Mouse (Mus musculus): ENCODE measurements around the gene Oaz3. TPM values are rescaled to one million over a fixed set of nuclear protein-coding genes. Genes with fewer than 3 reads are reported as not detected.
A peak's percentile ranks its signal among the peaks of the same experiment; 100 is the strongest.

Oaz3 gene
- total RNA-seq, 2 experiments from 2014 or later = not detected

GRCm38 (mm10) chr3:94463926-94464578, 20.3 kb upstream of the Oaz3 start:
- intact Hi-C loops (cut with DNase I) = loop anchor here (2.0 kb wide), 1 partner anchor 21 kb away; no protein-coding TSS in a partner anchor
- no peak for DNase-seq (ENCODE audit: low spot score in 2 of 2)

DNA sequence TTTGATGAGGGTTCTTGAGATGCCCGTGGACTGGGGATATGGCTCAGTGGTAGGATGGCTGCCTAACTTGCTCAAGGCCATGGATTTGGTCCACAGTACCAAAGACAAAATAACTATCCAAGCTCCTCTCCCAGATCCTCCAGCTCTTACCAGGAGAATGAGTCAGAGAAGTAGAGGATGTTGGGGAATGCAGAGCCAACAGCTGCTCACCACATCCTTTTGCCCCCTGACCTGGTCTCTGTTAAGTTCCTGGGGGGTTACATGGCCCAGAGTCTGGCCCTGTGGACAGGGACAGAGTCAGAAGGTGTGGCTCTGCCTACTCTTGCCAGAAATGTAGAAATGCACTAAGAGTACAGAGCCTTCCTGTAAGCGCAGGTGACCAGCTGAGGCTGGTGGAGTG, 16.1 kb upstream of the Oaz3 start:
- intact Hi-C loops (cut with DNase I) = no loop called here
- DNase-seq (ENCODE audit: low spot score in 2 of 2) = no peak

GRCm38 (mm10) chr3:94457055-94457454, 13.3 kb upstream of the Oaz3 start:
- intact Hi-C loops (cut with DNase I) = no loop called here
- DNase-seq (ENCODE audit: low spot score in 2 of 2) = no peak

DNA sequence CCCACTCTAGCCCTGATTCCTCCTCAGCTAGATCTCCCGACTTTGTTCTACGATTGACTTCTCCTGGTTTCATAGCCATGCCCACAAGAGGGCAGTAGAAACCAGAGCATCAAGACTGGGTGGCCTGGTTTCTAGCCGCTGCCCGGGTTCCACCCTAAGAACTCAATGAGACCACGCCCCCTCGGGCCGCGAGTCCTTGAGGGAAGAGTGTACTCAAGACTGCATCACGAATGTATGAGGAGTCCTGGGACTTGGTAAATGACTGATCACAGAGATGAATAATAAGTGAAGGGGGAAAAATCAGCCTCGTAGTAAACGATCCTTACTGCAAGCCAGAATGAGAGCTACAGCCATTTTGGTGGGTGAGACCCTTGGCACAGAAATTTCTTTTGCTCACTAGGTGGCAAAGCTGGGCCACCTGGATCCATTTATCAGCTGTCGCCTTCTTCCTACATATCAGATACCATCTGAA, 12.8 kb upstream of the Oaz3 start:
- intact Hi-C loops (cut with DNase I) = loop anchor here (1.0 kb wide), 1 partner anchor 46 kb away; no protein-coding TSS in a partner anchor
- peak; percentile 78 to 80 for DNase-seq (ENCODE audit: low spot score in 2 of 2)

- intact Hi-C loops (cut with DNase I) = loop anchor here (10.0 kb wide), 1 partner anchor 135 kb away; the partner anchor contains the start of gene Snx27
- DNase-seq (ENCODE audit: low spot score in 2 of 2) = no peak
These were observed 5.7 kb upstream of the Oaz3 start for GRCm38 (mm10) chr3:94449377-94449776.

GRCm38 (mm10) chr3:94442951-94443596, 641 bp downstream of the Oaz3 start, which contains the start of gene Mrpl9:
Gene Mrpl9, plus strand, starts transcription at chr3:94443318.
- DNase-seq (ENCODE audit: low spot score in 2 of 2) = peak; percentile 95
- intact Hi-C loops (cut with DNase I) = loop anchor here (2.0 to 10.0 kb wide), 2 partner anchors 76 to 142 kb away; partner anchors contain the start of gene Snx27

DNA sequence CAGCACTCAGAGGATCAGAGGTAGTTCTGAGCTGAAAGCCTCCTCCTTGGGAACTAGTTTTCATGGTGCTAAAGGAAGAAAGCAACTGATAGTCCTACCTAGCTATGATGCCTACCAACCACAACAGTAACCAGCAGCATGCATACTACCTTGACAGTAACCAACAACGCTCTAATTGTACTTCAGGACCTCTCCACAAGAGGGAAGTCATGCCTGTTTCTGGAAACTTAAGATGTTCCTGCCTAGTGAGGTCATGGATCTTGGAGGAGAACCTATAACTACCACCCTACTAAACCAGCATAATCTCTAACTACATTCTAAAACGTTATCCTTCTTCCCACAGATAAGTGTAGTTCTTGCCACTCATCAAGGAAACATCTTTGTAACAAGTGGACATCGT, 2.5 kb downstream of the Oaz3 start:
- DNase-seq (ENCODE audit: low spot score in 2 of 2) = no peak
- intact Hi-C loops (cut with DNase I) = loop anchor here (10.0 kb wide), 1 partner anchor 144 kb away; the partner anchor contains the start of gene Snx27

- intact Hi-C loops (cut with DNase I) = no loop called here
These were observed 7.3 kb downstream of the Oaz3 start for GRCm38 (mm10) chr3:94436420-94436819.

GRCm38 (mm10) chr3:94434305-94434704, 9.4 kb downstream of the Oaz3 start:
- intact Hi-C loops (cut with DNase I) = no loop called here
- no peak for DNase-seq (ENCODE audit: low spot score in 2 of 2)

More at GRCm38 (mm10) chr3:94436420-94436819, 7.3 kb downstream of the Oaz3 start:
- DNase-seq (ENCODE audit: low spot score in 2 of 2) = no peak

- intact Hi-C loops (cut with DNase I) = no loop called here
These were observed 12.7 kb downstream of the Oaz3 start for GRCm38 (mm10) chr3:94430980-94431379.

DNA sequence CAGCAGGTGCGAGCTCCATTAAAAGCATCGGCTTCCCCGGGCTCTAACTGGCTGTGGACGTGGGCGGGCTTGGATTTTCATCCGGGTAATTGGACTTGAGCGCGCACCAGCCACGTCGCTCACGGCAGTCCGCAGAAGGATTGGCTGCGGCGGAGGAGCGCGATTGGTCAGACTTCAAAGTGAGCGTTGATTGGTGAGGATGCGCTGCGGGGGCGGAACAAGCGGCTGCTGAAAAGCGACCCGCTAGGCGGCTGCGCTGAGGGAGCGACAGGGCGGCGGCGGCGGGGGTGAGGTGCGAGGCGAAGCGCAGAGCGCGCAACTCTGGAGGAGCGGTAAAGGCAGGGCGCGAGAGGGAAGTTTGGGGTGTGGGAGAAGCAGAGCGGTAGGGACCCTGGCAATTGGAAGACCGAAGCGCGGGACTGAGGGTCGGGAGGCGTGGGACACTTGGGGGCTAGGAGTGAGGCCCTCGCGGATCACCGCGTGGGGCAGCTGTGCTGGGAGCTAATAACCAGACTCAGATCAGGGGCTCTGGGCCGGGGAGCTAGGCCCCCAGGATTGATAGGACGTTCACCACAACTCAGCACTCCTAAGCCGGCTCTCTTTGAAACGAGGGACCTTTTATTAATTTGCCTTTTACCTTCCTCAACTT, 30.6 kb downstream of the Oaz3 start, which contains the start of gene Tdrkh:
Gene Tdrkh (plus strand): TSS at position 243 of the 649 bp plus-strand sequence.
- intact Hi-C loops (cut with DNase I) = loop anchor here (5.0 kb wide), 1 partner anchor 46 kb away; no protein-coding TSS in a partner anchor
- DNase-seq (ENCODE audit: low spot score in 2 of 2) = peak; percentile 97 to 98

More at GRCm38 (mm10) chr3:94430980-94431379, 12.7 kb downstream of the Oaz3 start:
- DNase-seq (ENCODE audit: low spot score in 2 of 2) = no peak

DNA sequence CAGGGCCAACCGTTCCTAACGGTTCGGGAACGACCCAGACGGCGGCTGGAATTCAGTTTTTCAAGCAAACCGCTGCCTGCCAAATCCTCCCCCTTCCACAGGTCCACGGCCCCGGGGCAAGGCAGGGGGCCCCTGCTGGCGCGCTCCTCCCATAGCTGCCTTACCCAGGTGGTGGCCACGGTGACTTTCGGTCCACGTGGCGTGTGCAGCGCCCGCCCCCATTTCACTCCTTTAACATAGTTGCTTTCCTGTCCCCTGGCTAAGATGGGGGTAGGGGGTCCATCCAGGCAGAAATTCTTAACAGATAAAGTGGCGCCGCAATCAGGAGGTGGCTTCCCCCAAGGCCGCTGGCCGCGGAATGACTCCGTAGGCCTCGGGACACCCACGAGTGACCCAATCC, 31.2 kb downstream of the Oaz3 start:
- intact Hi-C loops (cut with DNase I) = loop anchor here (5.0 kb wide), 1 partner anchor 45 kb away; no protein-coding TSS in a partner anchor

GRCm38 (mm10) chr3:94405561-94405960, 38.2 kb downstream of the Oaz3 start:
- no peak for DNase-seq (ENCODE audit: low spot score in 2 of 2)
- intact Hi-C loops (cut with DNase I) = no loop called here

More for the DNA sequence above, 31.2 kb downstream of the Oaz3 start:
- no peak for DNase-seq (ENCODE audit: low spot score in 2 of 2)

GRCm38 (mm10) chr3:94404366-94405054, 39.2 kb downstream of the Oaz3 start:
- intact Hi-C loops (cut with DNase I) = no loop called here
- DNase-seq (ENCODE audit: low spot score in 2 of 2) = peak; percentile 35 to 40

GRCm38 (mm10) chr3:94402451-94402850, 41.3 kb downstream of the Oaz3 start:
- no peak for DNase-seq (ENCODE audit: low spot score in 2 of 2)

DNA sequence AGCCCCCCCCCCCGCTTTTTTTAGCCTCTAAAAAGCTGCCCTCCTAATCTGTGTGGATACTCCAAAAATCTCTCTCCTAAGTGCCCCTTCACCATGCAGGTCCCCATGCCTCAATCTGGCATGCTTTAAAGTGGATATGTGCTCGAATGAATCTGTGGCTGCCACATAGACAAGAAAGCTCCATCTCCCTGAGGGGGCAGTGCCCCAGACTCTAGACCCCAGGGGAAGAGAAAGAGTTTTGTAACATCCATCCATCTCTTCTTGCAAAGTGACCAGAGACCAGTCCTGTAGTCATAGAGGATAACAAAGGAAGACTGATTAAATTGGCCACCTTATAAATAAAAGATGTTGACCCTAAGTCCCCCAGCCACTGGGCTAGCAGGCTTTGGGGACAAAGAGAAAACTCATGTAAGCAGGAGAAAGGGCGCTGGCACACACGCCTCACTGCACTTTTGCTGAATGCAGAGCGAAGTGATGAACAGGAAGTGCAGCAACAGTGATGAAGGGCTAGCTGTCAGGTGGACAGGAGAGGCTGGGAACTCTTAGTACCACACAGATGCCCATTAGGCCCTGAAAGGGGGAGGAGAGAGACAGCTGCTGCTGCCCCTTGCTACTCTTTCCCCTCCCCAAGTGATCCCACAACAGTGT, 43.9 kb downstream of the Oaz3 start:
- DNase-seq (ENCODE audit: low spot score in 2 of 2) = no peak
- intact Hi-C loops (cut with DNase I) = no loop called here

More at GRCm38 (mm10) chr3:94402451-94402850, 41.3 kb downstream of the Oaz3 start:
- intact Hi-C loops (cut with DNase I) = no loop called here

- DNase-seq (ENCODE audit: low spot score in 2 of 2) = peak in 1 of 2 experiments; percentile 21
- intact Hi-C loops (cut with DNase I) = no loop called here
These were observed 44.7 kb downstream of the Oaz3 start for GRCm38 (mm10) chr3:94398943-94399481.

DNA sequence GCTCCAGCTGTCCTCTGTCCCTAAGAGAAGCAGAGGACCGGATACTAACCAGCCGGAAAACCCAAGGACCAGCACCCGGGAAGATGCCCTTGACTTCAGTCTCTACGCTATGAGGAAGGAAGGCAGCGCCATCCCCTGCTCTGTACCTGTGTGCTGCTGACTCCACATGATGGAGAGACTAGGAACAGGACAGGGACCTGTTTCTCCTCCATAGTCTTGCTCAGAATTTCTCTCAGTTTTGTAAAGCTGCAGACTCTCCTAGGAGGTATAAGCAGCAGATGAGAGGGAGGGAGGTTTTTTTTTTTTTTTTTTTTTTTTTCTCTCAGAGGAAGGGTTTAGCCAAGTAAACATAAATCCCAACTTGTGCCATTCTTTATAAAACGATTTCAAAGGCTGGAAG, 45.5 kb downstream of the Oaz3 start, which contains the start of gene Lingo4:
Gene Lingo4 (plus strand): TSS at position 301 of the 400 bp plus-strand sequence.
- DNase-seq (ENCODE audit: low spot score in 2 of 2) = no peak
- intact Hi-C loops (cut with DNase I) = no loop called here
